ENCODE assay signal across 8 mouse cellular contexts in the genomic region with DNA sequence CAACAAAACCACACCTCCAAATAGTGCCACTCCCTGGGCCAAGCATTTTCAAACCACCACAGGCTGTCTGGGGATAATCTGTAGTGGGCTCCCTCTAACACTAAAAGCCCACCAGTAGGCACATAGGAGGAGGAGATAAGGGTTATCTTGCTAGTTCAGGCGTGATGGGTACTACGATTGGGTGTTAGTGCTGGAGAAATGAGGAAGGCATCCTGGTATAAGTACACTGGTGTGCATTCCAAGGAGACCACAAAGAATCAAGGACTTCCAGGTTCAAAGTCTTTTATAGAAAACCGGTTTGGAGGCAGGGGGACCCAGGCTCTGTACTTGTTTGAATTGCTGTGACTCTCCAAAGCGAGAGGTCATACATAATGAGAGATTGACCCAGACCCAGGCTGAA. TPM values are rescaled to one million over a fixed set of nuclear protein-coding genes. Genes with fewer than 3 reads are reported as not detected.
DNase-seq lines count a peak whose midpoint lies in the region; ATAC-seq lines count a peak whose summit lies in the region.

No protein-coding gene starts in this region.

- WGBS in kidney, embryonic 16.5 days, result 6% methylated on average over 4 of the region's 4 CpGs
- WGBS in hindbrain, embryonic 16.5 days, result 21% methylated on average over 4 of the region's 4 CpGs
- WGBS in midbrain, embryonic 16.5 days, result 15% methylated on average over 4 of the region's 4 CpGs

- peaks cover 17% of the 10 kb centered on the region for H3K4me1 ChIP-seq in kidney, embryonic 16.5 days (ENCODE audit: insufficient read depth, low read length)
- peaks cover 15% of the 10 kb centered on the region for H3K4me1 ChIP-seq in hindbrain, embryonic 16.5 days (ENCODE audit: control insufficient read depth, insufficient read depth, low read depth, low read length)
- peaks cover 12% of the 10 kb centered on the region for H3K4me1 ChIP-seq in midbrain, embryonic 16.5 days (ENCODE audit: control insufficient read depth, insufficient read depth, low read length)

- H3K4me2 ChIP-seq in kidney, embryonic 16.5 days (replicated peaks; ENCODE audit: low read depth, low read length), result peak overlapping the region; percentile 88
- H3K4me2 ChIP-seq in hindbrain, embryonic 16.5 days (ENCODE audit: low read length), result peak overlapping the region; percentile 93
- peak overlapping the region; percentile 84 for H3K4me2 ChIP-seq in midbrain, embryonic 16.5 days (ENCODE audit: low read length)

- H3K9ac ChIP-seq in kidney, embryonic 16.5 days (replicated peaks; ENCODE audit: low read length), result peak overlapping the region; percentile 84
- peak overlapping the region; percentile 88 for H3K9ac ChIP-seq in hindbrain, embryonic 16.5 days (ENCODE audit: low read depth, low read length)
- peak overlapping the region; percentile 86 for H3K9ac ChIP-seq in midbrain, embryonic 16.5 days (ENCODE audit: low read depth, low read length)

- intact Hi-C loops in left cerebral cortex, postnatal 14 days (cut with DNase I), result no loop called here

- no peak for DNase-seq in kidney, adult 8-10 months
- peak; percentile 44 for DNase-seq in c-Kit-positive CD71-positive TER-119-positive erythroid progenitor cells, embryonic 14.5 days (ENCODE audit: low spot score)
- no peak for DNase-seq in left cerebral cortex, postnatal 14 days (ENCODE audit: low spot score in 2 of 2)
- DNase-seq in spleen, postnatal 10 days (ENCODE audit: low spot score in 2 of 2), result no peak

- ATAC-seq in kidney, embryonic 16.5 days (ENCODE audit: low FRiP score, low TSS enrichment), result peak; percentile 20
- ATAC-seq in hindbrain, embryonic 16.5 days, result no peak
- peak; percentile 37; the same call in 1 of the 2 replicates for ATAC-seq in midbrain, embryonic 16.5 days
- ATAC-seq in CD4-positive, CD25-positive, alpha-beta regulatory T cell, adult 4 months, result no peak

- peak overlapping the region; percentile 67 for H3K4me3 ChIP-seq in kidney, embryonic 16.5 days (ENCODE audit: low read length)
- H3K4me3 ChIP-seq in hindbrain, embryonic 16.5 days (ENCODE audit: low read length), result peak overlapping the region; percentile 83
- H3K4me3 ChIP-seq in midbrain, embryonic 16.5 days (ENCODE audit: low read depth, low read length), result peak overlapping the region; percentile 72

- H3K27me3 ChIP-seq in kidney, embryonic 16.5 days (ENCODE audit: insufficient read depth, low read length), result no peaks in the 10 kb centered on the region
- H3K27me3 ChIP-seq in hindbrain, embryonic 16.5 days (replicated peaks; ENCODE audit: control insufficient read depth, insufficient read depth, low read length), result no peaks in the 10 kb centered on the region
- H3K27me3 ChIP-seq in midbrain, embryonic 16.5 days (ENCODE audit: control insufficient read depth, insufficient read depth, low read depth, low read length), result no peaks in the 10 kb centered on the region

- H3K9me3 ChIP-seq in kidney, embryonic 16.5 days (ENCODE audit: low read length), result 0 out of 2 replicates have a peak, but pooled peaks cover 5% of the 10 kb centered on the region
- H3K9me3 ChIP-seq in hindbrain, embryonic 16.5 days (ENCODE audit: control insufficient read depth, low read length), result no peaks in the 10 kb centered on the region
- no peaks in the 10 kb centered on the region for H3K9me3 ChIP-seq in midbrain, embryonic 16.5 days (replicated peaks; ENCODE audit: control insufficient read depth, low read length, poor library complexity, severe bottlenecking)

- 0 out of 2 replicates have a peak, but pooled peaks cover 3% of the 10 kb centered on the region for H3K36me3 ChIP-seq in kidney, embryonic 16.5 days (ENCODE audit: insufficient read depth, low read length)
- H3K36me3 ChIP-seq in hindbrain, embryonic 16.5 days (ENCODE audit: control insufficient read depth, insufficient read depth, low read length), result 0 out of 2 replicates have a peak, but pooled peaks cover 2% of the 10 kb centered on the region
- no peaks in the 10 kb centered on the region for H3K36me3 ChIP-seq in midbrain, embryonic 16.5 days (ENCODE audit: control insufficient read depth, insufficient read depth, low read length)

- H3K27ac ChIP-seq in kidney, embryonic 16.5 days (ENCODE audit: low read length), result peak overlapping the region; percentile 96
- peak overlapping the region; percentile 86 for H3K27ac ChIP-seq in hindbrain, embryonic 16.5 days (ENCODE audit: low read depth, low read length)
- H3K27ac ChIP-seq in midbrain, embryonic 16.5 days (ENCODE audit: low read length), result peak overlapping the region; percentile 93

RNA-seq across cellular contexts. Expression of gene Rabep2, which starts 0.4 kb away (rescaled TPM):
- polyA plus RNA-seq in kidney, embryonic 16.5 days (2015; fragmentation: Nextera tagmentation; extraction: Ambion mirVana), result 36.2 and 39.0 TPM in 2 replicates
- 23.1 and 26.0 TPM in 2 replicates for polyA plus RNA-seq in hindbrain, embryonic 16.5 days (2015; fragmentation: Nextera tagmentation; extraction: Ambion mirVana)
- polyA plus RNA-seq in midbrain, embryonic 16.5 days (2015; fragmentation: Nextera tagmentation; extraction: Ambion mirVana), result 22.9 and 23.8 TPM in 2 replicates
- 10 to 100 TPM; 11.4 to 12.6 TPM for total RNA-seq in left cerebral cortex, postnatal 14 days (2021)
- polyA plus RNA-seq in CD4-positive, CD25-positive, alpha-beta regulatory T cell, adult 4 months (2017; shearing (Covaris generic)), result 10 to 100 TPM; 31.9 to 68.2 TPM

RNA-seq across cellular contexts. Expression of gene Cd19, which starts 13.5 kb away (rescaled TPM):
- 0.09 TPM in 1 of 2 replicates, not detected in the other for polyA plus RNA-seq in kidney, embryonic 16.5 days (2015; fragmentation: Nextera tagmentation; extraction: Ambion mirVana)
- not detected in 2 replicates for polyA plus RNA-seq in hindbrain, embryonic 16.5 days (2015; fragmentation: Nextera tagmentation; extraction: Ambion mirVana)
- polyA plus RNA-seq in midbrain, embryonic 16.5 days (2015; fragmentation: Nextera tagmentation; extraction: Ambion mirVana), result not detected in 2 replicates
- not detected for total RNA-seq in left cerebral cortex, postnatal 14 days (2021)
- polyA plus RNA-seq in CD4-positive, CD25-positive, alpha-beta regulatory T cell, adult 4 months (2017; shearing (Covaris generic)), result 10 to 100 TPM in 1 of 2 experiments, not detected in 1; 16.9 TPM

RNA-seq across cellular contexts. Expression of gene Nfatc2ip, which starts 31.6 kb away (rescaled TPM):
- 1.9 and 2.5 TPM in 2 replicates for polyA plus RNA-seq in kidney, embryonic 16.5 days (2015; fragmentation: Nextera tagmentation; extraction: Ambion mirVana)
- 2.1 and 2.3 TPM in 2 replicates for polyA plus RNA-seq in hindbrain, embryonic 16.5 days (2015; fragmentation: Nextera tagmentation; extraction: Ambion mirVana)
- 2.1 TPM in 2 replicates for polyA plus RNA-seq in midbrain, embryonic 16.5 days (2015; fragmentation: Nextera tagmentation; extraction: Ambion mirVana)
- 1 to 10 TPM; 5.1 to 7.4 TPM for total RNA-seq in left cerebral cortex, postnatal 14 days (2021)
- polyA plus RNA-seq in CD4-positive, CD25-positive, alpha-beta regulatory T cell, adult 4 months (2017; shearing (Covaris generic)), result 1 to 10 TPM; 2.6 to 2.8 TPM

RNA-seq across cellular contexts. Expression of gene Atp2a1, which starts 34.8 kb away (rescaled TPM):
- polyA plus RNA-seq in kidney, embryonic 16.5 days (2015; fragmentation: Nextera tagmentation; extraction: Ambion mirVana), result 7.1 and 7.8 TPM in 2 replicates
- polyA plus RNA-seq in hindbrain, embryonic 16.5 days (2015; fragmentation: Nextera tagmentation; extraction: Ambion mirVana), result 0.56 and 14.3 TPM in 2 replicates
- 0.39 and 0.71 TPM in 2 replicates for polyA plus RNA-seq in midbrain, embryonic 16.5 days (2015; fragmentation: Nextera tagmentation; extraction: Ambion mirVana)
- total RNA-seq in left cerebral cortex, postnatal 14 days (2021), result under 1 TPM in 1 of 2 experiments, not detected in 1; 0.21 TPM
- polyA plus RNA-seq in CD4-positive, CD25-positive, alpha-beta regulatory T cell, adult 4 months (2017; shearing (Covaris generic)), result under 1 TPM; 0.18 to 0.38 TPM

RNA-seq across cellular contexts. Expression of gene Sh2b1, which starts 47.1 kb away (rescaled TPM):
- 62.5 and 66.5 TPM in 2 replicates for polyA plus RNA-seq in kidney, embryonic 16.5 days (2015; fragmentation: Nextera tagmentation; extraction: Ambion mirVana)
- polyA plus RNA-seq in hindbrain, embryonic 16.5 days (2015; fragmentation: Nextera tagmentation; extraction: Ambion mirVana), result 70.7 and 76.5 TPM in 2 replicates
- 76.8 and 79.6 TPM in 2 replicates for polyA plus RNA-seq in midbrain, embryonic 16.5 days (2015; fragmentation: Nextera tagmentation; extraction: Ambion mirVana)
- total RNA-seq in left cerebral cortex, postnatal 14 days (2021), result 10 to 100 TPM; 68.4 to 75.0 TPM
- polyA plus RNA-seq in CD4-positive, CD25-positive, alpha-beta regulatory T cell, adult 4 months (2017; shearing (Covaris generic)), result 10 to 100 TPM; 11.5 to 13.1 TPM

Comparison
In these comparisons a context has a peak if more than half of its experiments do, and no peak if none do; other contexts are left out.
1. ATAC-seq: peak in kidney, embryonic 16.5 days (single experiment) and midbrain, embryonic 16.5 days (single experiment); none in hindbrain, embryonic 16.5 days (single experiment) and CD4-positive, CD25-positive, alpha-beta regulatory T cell, adult 4 months (single experiment).
2. Peak in every context shown above with its lines, with median percentiles within 50 percentile points of each other: H3K27ac ChIP-seq, H3K4me2 ChIP-seq, H3K4me3 ChIP-seq and H3K9ac ChIP-seq.